Mouse (Mus musculus) brain, adult 2 months (tissue): Measurements from ENCODE around the gene Flt3.

Source experiments
- DNase-seq: peaks from one replicate; pipeline ENCODE4 v3.0.0; 2011; ENCODE audit warnings: low read depth, low spot score

The Flt3 gene

DNA sequence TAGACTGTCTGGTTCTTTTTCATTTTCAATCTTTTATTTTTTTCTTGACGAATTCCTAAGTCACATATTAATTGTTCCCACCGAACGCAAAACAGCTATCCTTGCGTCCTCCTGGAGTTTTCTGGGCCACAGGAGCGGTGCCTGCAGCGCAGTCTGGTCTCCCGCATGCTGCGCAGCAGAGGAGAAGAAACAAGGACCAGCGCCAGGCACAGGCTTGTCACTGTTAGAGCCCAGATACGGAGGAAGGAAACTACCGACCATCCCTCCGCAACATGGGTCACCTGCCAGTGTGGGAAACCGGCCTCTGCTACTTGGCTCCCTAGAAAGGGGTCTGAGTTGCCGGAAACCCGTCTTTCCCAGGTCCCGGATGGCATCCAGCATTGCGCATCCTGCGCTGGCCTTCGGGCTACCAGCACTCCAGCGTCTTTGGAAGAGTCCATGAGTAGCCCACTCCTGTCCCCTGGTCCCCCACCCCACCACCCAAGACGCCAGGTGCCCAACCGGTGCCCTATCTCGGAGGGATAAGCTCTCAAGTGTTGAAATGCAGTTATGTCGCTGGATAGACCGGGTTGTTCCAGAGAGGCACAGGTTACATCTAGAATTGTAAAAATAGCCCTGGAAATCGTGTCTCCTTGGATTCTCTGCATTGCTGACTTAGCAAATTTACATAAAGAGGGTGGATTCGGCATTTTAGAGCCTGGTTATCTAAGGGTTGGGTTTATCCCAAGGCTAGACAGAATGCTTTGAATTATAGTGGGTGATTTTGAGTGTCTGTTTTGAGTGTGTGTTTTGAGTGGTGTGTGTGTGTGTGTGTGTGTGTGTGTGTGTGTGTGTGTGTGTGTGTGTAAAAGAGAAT lies 87.2 kb downstream of the Flt3 start:
- no peak for DNase-seq

DNA sequence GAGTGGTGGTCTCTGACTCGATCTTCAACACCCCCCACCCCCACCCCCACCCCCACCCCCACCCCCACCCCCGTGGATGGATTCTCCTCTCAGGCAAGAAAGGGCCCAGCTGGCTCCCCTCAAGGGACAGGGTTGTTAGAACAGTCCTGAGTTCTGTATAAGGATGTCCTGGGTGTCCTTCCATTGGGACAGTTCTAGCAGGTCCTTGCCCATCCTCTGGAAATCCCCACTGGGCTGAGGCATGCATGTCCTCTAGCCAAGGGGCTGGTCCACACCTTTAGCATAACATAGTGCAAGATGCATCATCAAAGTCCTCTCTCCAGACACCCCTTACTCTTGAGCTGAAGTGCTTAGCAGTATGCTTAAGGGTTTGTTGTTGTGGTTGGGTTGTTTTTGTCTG lies 90.5 kb downstream of the Flt3 start:
- DNase-seq = no peak

DNA sequence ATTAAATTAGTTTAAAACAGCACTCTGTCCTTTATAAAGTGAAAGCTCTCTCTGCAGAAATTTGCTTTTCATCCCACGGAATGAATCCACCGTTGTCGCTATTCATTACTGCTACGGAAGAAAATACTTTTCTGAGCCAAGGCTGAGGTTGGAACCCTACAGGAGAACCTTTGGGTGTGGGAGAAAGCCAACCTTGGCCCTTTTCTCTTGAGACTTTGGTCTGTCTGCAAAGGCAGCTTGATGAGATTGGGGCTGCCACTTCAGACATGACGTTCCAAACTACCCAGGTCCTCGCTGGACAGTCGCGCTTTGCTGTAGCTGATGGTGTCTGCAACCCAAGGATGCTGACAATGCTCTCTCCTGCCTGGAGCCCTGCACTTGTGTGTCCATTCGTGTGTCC lies 91.8 kb downstream of the Flt3 start:
- no peak for DNase-seq

DNA sequence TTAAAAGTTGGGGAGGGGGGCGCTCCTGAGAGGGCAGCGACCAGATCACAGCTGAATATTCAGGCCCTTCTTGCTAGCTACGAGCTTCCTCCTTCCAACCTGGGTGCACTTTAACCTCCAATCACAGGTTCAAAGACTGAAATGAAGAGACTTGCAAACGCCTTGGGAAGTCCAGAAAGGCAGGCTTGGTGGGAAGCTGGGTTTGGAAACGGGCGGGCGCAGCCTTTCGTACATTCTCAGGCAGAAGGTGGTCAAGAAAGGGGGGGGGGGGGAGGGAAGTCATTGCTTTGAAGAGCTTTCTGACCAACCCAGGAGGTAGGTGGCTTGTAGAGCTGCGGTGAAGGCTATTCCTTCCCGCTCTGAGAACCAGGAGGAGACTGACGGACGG lies 92.9 kb downstream of the Flt3 start:
- no peak for DNase-seq

DNA sequence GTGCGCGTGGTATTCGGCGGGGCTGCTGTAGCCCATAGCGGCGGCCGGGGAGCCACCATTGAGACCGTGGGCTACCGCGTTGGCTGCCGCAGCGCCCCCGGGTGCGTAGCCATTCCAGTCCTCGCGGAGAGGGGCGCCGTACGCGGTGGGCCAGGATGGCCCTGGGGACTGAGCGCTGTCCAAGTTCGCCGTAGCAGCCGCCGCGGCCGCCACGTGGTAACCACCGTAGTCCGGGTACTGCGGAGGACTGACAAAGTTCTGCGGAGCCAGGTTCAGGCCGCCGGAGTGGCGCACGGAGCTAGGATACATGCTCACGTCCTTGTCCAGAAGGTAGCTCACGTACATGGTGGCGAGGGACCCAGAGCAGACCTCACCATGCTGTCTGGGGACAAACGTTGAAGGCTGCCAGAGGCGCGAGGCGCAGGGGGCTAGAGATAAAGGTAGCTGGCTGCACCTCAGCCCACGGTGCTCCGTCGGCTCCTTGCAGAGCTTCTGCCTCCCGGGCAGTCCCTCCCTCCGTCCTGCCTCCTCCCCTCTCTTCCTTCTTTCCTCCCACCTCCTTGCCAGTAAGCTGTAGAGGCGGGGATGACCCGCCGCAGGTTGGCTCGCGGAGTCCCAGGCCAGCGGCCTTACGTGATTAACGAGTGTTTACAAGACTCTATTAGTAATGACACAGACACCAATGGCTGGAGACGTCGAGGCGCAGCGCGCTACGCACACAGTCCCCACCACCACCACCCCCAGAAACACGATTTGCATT lies 93.5 kb downstream of the Flt3 start, which contains the start of gene Cdx2:
Gene Cdx2 (minus strand): TSS at position 633 of the 760 bp plus-strand sequence.
- DNase-seq = no peak

DNA sequence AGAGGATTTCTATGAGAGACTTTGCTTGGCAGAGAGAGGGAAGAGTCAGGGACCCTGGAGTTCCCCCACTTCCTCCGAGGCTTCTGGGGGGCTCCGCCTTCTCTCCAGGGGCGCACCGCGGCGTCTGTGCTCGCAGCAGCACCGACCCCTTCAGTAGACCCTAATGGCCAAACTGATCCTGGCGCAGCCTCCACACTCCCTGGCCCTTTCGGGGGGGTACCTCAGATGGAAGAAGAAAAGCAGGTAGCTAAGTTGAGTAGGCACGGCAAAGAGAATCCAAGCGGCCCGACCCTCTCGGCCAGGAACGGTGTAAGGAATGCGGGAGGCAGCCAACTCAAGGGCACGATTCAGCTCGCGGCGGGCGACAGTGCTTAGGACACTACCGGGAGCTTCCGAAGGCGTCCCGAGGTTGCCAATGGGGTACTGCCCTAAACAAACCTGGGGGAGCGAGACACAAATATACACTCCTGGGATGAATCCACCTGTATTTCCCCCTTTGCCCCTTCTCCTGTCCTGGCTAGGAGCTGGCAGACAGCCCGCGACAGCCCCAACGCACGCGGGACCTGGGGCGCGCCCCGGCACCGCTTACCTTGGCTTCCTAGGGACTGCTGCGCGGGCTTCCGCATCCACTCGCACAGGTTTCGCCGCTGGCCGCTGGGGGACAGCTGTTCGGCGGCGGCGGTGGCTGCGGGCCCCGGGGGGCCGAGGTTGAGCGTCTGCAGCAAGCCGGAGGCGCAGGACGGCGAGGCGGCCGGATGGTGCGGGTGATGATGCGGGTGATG lies 94.2 kb downstream of the Flt3 start:
- no peak for DNase-seq

DNA sequence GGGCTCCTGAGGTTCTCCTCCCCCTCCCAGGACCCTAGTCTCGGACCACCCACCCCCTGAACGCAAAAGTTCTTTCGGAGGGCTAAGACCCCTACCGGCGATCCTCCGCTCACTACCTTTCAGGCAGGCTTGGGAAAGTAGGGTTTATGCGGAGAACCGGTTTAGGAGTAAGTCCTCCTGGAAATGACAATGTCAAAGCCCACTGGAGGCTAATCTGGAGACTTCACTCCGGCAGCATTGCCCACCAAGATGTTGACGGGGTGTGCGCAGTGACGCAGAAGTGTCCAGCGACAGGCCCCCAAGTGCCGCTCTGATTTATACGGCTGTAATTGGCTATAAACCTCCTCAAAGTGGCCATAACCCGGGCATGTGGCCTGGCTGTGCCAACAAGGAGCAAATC lies 95.1 kb downstream of the Flt3 start:
- no peak for DNase-seq

DNA sequence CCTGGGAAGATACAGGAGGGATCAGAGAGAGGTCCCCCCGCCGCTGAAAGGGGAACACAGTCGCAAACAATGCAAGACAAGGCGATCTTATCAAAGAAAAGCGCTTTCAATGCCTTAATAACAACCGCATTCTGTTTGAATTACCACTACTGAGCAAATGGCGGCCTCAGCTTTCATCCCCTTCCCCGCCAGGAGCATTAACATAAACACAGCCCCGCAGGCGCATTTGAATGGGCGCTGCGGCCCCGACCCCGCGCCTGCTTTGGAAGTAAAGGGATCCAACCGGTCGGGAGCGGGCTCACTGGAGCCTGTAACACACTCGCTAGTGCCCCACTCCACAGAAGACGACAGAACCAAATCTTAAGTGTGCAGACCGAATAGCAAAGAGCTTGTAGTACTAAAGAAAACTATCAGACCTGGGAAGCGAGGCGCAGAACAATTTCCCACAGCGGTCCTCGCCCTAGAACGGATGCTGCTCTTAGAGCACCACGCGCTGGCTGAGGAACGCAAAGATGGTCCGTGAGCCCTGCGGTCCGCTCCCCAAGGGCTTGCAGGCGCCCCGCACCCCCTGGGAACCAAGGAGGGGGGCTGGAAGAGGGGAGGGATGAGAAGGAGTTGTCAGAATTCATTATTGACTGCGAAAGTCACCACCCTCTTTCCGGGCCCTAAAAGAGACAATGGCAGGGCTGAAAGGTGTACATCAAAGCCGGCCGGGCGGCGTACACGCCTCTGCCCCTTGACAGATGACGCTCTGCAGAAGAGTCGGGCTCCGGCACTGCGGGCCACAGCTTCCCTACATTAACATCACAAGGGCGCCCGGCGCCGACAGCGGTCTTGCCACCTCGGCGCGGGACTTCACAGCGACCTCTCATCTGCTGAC lies 95.8 kb downstream of the Flt3 start:
- no peak for DNase-seq

DNA sequence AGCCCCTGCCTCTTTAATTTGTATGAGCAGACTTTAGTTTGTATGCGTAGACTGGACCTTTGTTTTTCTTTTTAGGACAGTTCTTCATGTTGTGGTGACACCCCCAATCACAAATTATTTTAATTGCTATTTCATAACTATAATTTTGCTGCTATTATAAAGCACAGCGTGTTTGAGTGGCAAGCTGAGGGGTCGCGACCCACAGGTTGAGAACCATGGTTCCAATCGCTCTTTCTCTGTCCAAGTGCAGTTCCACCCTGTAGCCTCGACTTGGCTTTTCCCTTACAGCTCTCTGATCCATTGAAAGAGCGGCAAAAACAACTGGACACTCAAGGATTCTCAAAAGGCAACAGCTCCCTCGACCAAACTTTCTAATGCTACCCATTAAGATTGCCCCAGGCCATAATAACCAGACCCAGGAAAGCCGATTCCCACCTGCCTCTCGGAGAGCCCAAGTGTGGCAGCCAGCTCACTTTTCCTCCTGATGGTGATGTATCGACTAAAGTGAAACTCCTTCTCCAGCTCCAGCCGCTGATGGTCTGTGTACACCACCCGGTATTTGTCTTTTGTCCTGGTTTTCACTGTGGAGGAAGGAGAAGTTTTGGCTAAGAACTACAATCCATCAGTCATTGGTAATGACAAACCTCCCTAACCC lies 97.4 kb downstream of the Flt3 start:
- no peak for DNase-seq

DNA sequence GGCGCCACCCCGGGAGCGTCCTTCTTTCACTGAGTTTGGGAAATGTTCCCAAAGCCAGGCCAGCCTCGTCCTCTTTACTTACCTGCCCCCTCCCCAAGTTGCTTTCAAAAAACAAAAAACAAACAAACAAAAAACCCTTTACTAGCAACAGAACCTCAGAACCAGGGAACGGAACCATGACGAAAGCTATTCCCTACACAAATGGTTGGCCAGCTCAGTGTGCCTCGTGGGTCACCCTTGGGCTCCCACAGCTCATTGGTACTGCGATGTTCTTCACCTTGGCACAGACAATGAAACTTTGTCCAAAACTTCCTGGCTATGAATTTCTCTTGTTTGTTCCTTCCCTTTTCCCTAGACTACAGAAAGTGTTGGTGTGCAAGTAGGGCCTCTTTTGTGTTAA lies 98.1 kb downstream of the Flt3 start:
- DNase-seq = no peak

DNA sequence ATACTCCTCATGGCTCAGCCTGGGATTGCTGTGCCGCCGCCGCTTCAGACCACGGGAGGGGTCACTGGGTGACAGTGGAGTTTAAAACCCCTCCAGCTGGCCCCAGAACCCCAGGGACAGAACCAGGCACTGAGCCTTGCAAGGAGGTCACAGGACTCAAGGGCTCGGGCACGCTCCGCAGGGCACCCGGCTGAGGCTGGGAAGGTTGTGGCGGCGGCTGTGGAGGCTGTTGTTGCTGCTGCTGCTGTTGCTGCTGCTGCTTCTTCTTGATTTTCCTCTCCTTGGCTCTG lies 98.6 kb downstream of the Flt3 start:
- DNase-seq = no peak

DNA sequence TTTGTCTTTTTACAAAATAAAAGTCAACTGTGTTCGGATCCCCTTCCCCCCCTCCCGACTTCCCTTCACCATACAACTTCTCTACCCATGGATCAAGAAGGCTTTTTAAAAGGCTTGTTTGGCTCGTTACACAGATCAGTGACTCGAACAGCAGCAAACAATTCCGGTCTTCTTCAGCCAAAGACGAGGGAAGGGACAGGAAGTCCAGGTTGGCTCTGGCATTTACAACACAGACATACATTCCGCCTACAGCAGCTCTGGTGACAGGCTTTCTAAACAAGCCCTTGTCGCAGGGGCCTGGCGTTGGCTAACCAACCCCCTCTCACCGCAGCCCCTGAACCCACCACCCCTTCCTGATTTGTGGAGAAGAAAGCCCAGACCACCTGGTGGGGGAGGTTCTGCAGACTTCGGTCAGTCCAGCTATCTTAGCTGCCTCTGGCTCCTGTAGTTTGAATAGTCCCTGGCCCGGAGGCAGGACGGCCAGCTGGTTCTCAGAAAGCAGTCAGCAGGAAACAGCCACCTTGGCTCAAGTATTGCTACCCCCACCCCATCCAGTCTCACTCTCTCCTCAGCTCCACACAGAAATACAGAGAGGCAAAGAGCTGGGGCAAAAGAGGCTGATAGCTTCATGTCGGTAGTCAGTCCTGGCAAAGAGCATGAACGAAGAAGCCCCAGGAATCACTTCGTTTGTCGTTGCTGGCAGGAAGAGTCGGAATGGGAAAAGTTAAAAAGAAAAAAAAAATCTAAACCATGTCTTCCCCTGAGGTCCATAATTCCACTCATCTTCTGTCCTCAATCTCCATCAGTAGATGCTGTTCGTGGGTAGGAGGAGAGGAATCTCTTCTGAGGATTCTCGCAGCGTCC lies 99.1 kb downstream of the Flt3 start:
- no peak for DNase-seq

DNA sequence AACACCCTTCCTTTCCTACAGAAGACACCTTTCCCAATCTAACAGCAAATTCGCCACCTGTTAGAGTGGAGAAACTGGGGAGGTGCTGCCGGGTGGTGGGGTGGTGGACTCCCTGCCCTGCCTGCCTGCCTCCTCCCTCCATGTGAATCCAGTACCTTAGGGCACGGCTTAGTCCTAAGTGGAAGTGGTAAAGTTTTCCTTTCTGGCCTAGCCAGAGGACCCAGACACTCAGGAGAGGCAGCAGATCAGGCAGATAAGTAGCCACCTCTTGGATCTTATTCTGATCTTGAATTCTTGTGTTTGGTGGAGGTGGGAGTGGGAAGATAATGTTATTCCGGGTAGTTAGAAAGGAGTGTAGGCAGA lies 100.3 kb downstream of the Flt3 start:
- DNase-seq = no peak

DNA sequence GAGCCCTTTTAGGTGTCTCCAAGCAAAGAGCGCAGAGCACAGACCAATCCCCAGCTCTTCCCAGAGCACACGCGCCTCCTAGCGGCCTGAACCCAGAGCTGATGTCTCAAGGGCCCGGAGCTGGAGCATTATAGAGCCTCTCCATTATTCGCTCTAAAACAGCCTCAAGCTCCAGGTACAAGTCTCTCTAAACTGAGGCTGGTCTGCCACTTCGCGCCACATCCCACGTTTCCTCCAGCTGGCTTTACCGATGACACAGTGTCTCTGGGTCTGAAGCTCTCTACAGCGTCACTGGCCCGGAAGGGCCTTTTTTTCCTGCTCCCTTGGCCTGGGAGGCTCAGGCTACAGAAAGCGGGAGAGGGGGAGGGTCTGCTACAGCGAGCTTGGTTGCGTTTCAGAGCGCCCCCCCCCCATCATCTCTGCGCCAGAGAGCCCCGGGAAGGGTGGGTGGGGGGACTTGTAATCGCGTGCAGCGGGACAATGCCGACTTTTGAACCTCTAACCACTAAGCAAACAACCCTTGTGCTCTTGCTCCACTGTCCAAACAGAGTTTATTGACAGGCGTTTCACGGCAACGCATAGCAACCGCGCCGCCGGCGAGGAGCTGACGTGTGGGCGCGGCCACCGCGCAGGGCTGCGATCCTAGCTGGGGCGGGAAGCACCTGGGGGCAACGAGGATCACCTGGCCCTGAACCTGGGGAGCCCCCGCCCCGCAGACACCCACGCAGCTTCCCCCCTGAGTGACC lies 100.9 kb downstream of the Flt3 start:
- DNase-seq = peak; percentile 63

DNA sequence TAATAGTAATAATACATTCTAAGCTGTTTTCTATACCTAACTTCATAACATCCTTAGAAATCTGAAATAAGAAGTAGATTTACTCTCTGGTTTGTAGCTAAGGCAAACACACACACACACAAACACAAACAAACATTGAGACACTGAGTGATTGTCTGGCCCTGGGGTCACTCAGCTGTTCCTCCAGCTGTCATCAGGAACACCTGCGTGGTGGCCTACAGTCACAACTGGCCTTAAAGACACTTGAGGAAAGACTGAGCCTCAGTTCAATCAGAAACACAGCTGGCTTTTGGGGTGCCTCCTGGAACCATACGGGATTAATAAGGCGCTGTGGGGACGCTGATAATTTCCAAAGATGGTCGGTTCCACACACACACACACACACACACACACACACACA lies 103.0 kb downstream of the Flt3 start:
- DNase-seq = no peak

DNA sequence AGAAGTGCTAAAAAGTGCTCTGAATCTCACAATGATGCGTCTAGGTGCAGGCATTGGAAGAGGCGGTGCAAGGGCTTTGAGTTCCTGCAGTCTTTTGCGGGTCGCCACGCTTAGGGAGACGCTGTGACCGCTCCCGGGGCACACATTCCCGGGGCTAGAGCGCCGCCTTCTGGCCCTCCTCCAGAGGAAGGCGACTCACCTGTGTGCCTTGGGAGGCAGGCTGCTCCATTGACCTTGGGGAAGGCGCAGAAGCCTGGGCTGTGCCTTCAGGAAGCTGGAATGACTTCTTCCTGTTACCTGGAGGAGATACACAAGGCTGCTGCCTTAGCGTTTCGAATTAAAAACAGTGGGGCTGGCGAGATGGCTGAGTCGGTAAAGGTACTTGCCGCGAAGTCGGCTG lies 106.2 kb downstream of the Flt3 start:
- peak; percentile 15 for DNase-seq

DNA sequence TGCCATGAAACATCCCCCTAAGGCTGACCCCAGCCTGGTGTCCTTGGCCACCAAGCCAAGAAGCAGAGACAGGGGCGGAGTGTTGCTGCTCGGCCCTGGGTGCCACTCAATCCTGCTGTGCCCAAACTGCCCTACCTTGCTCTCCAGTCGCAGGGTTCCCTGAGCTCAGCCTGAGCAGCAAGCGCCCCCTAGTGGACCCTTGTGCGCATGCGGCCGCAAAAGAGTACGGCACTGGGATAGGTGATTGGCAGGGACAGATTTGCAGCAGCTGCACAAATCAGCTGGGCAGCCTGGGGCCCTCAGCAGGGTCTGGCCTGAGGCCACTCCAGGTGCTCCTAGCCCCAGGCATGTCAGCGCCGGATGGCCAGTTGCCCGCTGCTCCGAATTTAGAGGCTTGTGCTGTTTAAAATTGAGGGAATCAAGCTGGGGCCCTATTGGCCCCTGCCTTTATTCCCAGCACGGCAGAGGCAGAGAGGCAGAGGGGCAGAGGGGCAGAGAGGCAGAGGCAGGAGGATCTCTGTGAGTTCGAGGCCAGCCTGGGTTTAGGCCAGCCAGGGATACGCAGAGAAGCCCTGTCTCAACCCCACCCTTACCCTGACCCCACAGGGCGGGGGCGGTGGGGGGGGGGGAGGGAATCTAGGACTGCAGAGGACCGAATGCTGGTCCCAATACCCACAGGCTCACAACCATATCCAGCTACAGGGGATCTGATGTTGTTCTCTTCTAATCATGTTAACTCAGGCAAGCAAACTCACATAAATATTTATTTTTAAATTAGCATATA lies 107.0 kb downstream of the Flt3 start:
- DNase-seq = peak; percentile 74

DNA sequence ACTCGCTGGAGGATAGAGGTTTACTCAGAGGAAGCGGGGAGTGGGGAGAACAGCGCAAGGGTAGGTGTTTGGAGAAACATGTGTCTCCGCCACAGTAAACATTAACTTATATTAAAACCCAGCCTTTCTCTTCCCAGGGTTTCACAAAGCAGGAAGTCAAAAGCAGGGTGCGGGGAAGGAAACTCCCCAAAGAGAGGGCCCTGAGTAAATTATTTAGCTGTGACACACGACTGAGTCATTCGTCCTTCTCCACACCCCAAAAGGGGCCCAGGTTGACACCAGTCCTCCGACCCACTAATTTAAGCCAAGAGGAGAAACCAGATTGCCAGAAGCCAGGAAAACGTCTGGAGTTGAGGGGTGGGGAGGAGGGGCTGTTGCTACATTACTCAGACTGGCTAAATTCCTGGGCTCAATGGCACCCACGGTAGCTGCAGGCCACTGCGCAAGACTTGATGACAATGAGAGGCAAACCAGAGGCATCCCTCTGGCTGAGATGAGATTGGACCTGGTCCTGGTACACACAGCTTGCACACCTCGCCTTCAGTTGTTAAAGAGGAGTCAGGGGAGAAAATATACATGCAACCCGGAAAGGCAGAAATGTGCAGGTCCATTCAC lies 107.7 kb downstream of the Flt3 start:
- DNase-seq = no peak
